Mouse (Mus musculus) spleen, adult 2 months (tissue): ENCODE data around the gene Megf11.

Experiments
- CTCF ChIP-seq: fragments of 200-500 bp; IDR thresholded peaks from 2 replicates; pipeline ENCODE4 v1.5.1; 2011; ENCODE audit warnings: mild to moderate bottlenecking, inconsistent platforms; ENCODE audit not compliant: insufficient read depth, insufficient read length, insufficient replicate concordance; ENCODE audit errors: extremely low read depth
- POLR2A ChIP-seq: fragments of 200-500 bp; IDR thresholded peaks from 2 replicates; pipeline ENCODE4 v1.6.1; 2011; ENCODE audit warnings: low read depth, low read length, inconsistent platforms

DNA sequence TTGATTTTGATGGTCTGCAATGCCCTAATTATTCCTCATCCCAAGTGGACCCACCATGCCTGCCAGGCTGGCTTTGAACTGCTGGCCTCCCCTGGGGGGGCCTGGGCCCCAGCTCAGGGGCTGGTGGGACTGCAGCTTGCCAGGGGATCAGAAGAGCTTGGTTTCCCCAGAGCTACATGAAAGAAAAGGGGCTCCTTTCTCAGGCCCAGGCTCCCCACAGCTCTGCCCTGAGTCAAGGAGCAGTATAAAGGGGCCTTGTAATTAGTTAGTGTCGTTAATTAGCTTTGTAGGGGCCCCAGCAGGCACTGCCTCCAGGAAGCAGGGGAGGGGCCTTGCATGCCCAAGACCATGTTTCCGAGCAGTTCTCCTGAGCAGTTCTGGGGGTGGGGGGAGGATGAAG is 90.5 kb downstream of the Megf11 start:
- TF ChIP-seq CTCF, result no peak
- no peak for TF ChIP-seq POLR2A
